Mouse (Mus musculus): Measurements from ENCODE around the gene Msmp. TPM values are rescaled to one million over a fixed set of nuclear protein-coding genes. Genes with fewer than 3 reads are reported as not detected.
A peak's percentile ranks its signal among the peaks of the same experiment; 100 is the strongest.
"Not testable (repeated sequence)": the region's sequence is repeated elsewhere in the genome, so short reads cannot be mapped to it uniquely, and the experiment has no call there.

The Msmp gene
- polyA plus RNA-seq, 1 experiment from 2014 or later = 2.1 TPM

- no peaks in the 10 kb centered on the region for H3K4me1 ChIP-seq
- 51% methylated on average over 3 of the region's 3 CpGs for WGBS
- no peaks in the 10 kb centered on the region for H3K36me3 ChIP-seq
- no peak overlapping the region for H3K4me3 ChIP-seq
- no peak overlapping the region for H3K4me2 ChIP-seq
- H3K27me3 ChIP-seq (replicated peaks) = no peaks in the 10 kb centered on the region
- no peak overlapping the region for H3K9ac ChIP-seq
- no peak overlapping the region for H3K27ac ChIP-seq (replicated peaks)
- H3K9me3 ChIP-seq = no peaks in the 10 kb centered on the region
- ATAC-seq (ENCODE audit: extremely low read depth, insufficient number of reproducible peaks, low FRiP score, low TSS enrichment) = no peak
Observed at GRCm38 (mm10) chr4:43613060-43613730, 28.9 kb upstream of the Msmp start.

DNA sequence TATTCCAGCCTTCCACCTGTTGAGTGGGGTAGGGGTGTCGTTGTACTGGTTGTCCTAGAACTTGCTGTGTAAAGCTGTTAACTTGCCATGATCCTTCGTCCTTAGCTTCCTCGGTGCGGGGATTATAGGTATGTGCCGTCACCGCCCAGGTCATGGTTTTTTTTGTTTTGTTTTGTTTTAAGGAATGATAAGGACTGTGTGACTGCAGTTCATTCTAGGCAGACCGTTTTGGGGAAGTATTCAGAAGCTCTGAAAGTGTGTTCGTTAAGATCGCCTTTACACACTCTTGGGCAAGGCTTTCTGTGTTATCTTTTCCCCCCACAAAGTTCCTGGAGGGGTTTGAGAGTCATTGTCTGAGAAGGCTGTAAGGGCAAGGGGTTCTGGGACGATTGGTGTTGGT lies 28.2 kb upstream of the Msmp start:
- H3K4me2 ChIP-seq = no peak overlapping the region
- H3K4me3 ChIP-seq = no peak overlapping the region
- no peaks in the 10 kb centered on the region for H3K36me3 ChIP-seq
- H3K9ac ChIP-seq = no peak overlapping the region
- no peaks in the 10 kb centered on the region for H3K9me3 ChIP-seq
- ATAC-seq (ENCODE audit: extremely low read depth, insufficient number of reproducible peaks, low FRiP score, low TSS enrichment) = no peak
- H3K27me3 ChIP-seq (replicated peaks) = no peaks in the 10 kb centered on the region
- H3K4me1 ChIP-seq = no peaks in the 10 kb centered on the region
- WGBS = 50% methylated on average over 10 of the region's 10 CpGs
- H3K27ac ChIP-seq (replicated peaks) = no peak overlapping the region

- Histone ChIP-seq H3K27me3 (replicated peaks) (no peaks in the 10 kb centered on the region), H3K36me3 (no peaks in the 10 kb centered on the region), H3K4me3 (no peak overlapping the region), H3K27ac (replicated peaks) (no peak overlapping the region), H3K9ac (0 out of 2 replicates have a peak overlapping the region, but pooled peaks have one; percentile 14), H3K4me2 (0 out of 2 replicates have a peak overlapping the region, but pooled peaks have one; percentile 5), H3K9me3 (no peaks in the 10 kb centered on the region), H3K4me1 (peaks cover 9% of the 10 kb centered on the region)
- WGBS = 39% methylated on average over 9 of the region's 9 CpGs
- ATAC-seq (ENCODE audit: extremely low read depth, insufficient number of reproducible peaks, low FRiP score, low TSS enrichment) = no peak
Observed at GRCm38 (mm10) chr4:43604751-43605685, 20.7 kb upstream of the Msmp start.

GRCm38 (mm10) chr4:43604099-43604498 lies 19.8 kb upstream of the Msmp start:
- Histone ChIP-seq H3K9me3 (no peaks in the 10 kb centered on the region), H3K4me1 (peaks cover 9% of the 10 kb centered on the region), H3K27ac (replicated peaks) (no peak overlapping the region), H3K4me2 (no peak overlapping the region), H3K4me3 (no peak overlapping the region), H3K9ac (no peak overlapping the region), H3K36me3 (no peaks in the 10 kb centered on the region), H3K27me3 (replicated peaks) (no peaks in the 10 kb centered on the region)
- ATAC-seq (ENCODE audit: extremely low read depth, insufficient number of reproducible peaks, low FRiP score, low TSS enrichment) = no peak
- 59% methylated on average over 3 of the region's 3 CpGs for WGBS

DNA sequence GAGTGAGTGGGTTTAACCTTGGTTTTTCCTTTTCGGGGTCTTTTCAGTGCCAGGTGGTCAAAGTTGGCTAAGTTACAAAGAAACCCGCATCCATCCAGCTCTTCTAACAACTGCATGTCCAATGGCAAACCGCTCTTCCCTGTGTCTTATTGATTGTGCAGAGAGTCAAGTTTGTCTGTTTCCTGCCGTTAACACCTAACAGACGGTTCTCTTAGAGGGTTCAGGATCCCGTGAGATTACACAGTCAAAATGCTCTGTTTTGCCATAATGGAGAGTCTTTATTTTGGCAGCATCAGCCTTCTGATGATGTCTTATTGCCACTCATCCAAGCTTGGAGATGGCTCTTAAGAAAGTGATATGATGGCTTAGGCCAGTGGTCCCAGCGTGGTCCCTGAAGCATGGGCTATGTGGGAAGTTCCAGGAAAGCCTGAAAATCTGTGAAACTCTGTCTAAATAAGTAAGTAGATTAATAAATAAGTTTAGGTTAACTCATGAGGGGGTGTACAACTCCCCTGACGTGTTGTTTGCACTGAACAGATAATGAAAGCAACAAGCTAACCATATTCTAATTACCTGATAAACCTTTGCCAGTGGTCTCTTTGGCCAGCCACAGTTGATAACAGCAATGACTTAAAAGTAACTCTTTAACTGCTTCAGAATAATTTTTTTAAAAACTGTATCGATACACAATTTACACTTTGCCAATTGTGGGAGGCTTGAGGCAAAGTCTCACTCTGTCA lies 16.1 kb upstream of the Msmp start:
- Histone ChIP-seq H3K4me2 (no peak overlapping the region), H3K4me1 (peaks cover 9% of the 10 kb centered on the region), H3K9me3 (no peaks in the 10 kb centered on the region), H3K27ac (replicated peaks) (no peak overlapping the region), H3K36me3 (no peaks in the 10 kb centered on the region), H3K4me3 (no peak overlapping the region), H3K27me3 (replicated peaks) (no peaks in the 10 kb centered on the region), H3K9ac (no peak overlapping the region)
- 66% methylated on average over 9 of the region's 9 CpGs for WGBS
- no peak for ATAC-seq (ENCODE audit: extremely low read depth, insufficient number of reproducible peaks, low FRiP score, low TSS enrichment)

GRCm38 (mm10) chr4:43598650-43599380 lies 14.5 kb upstream of the Msmp start:
- Histone ChIP-seq H3K9me3 (no peaks in the 10 kb centered on the region), H3K27me3 (replicated peaks) (no peaks in the 10 kb centered on the region), H3K4me2 (no peak overlapping the region), H3K4me1 (no peaks in the 10 kb centered on the region), H3K27ac (replicated peaks) (no peak overlapping the region), H3K4me3 (no peak overlapping the region), H3K9ac (no peak overlapping the region), H3K36me3 (no peaks in the 10 kb centered on the region)
- ATAC-seq (ENCODE audit: extremely low read depth, insufficient number of reproducible peaks, low FRiP score, low TSS enrichment) = no peak
- WGBS = 71% methylated on average over 7 of the region's 7 CpGs

DNA sequence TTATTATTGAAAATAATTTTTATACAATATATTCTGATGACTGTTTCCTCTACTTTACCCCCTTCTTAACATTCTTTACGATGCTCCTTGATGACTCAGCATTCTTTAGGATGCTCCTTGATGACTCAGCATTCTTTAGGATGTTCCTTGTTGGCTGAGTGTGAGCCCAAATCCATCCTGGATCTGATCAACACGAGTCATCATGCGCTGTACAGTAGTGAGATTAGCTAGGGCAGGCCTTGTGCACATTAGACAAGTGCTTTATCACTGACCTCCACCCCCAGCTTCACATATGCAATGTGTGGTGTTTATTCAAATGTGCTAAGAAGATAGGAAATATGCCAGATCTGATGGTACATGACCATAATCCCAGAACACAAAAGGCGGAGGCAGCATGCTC lies 13.9 kb upstream of the Msmp start:
- H3K9ac ChIP-seq = no peak overlapping the region
- H3K4me3 ChIP-seq = no peak overlapping the region
- WGBS = 77% methylated on average over 4 of the region's 4 CpGs
- no peaks in the 10 kb centered on the region for H3K4me1 ChIP-seq
- no peak overlapping the region for H3K27ac ChIP-seq (replicated peaks)
- H3K27me3 ChIP-seq (replicated peaks) = no peaks in the 10 kb centered on the region
- H3K36me3 ChIP-seq = no peaks in the 10 kb centered on the region
- ATAC-seq (ENCODE audit: extremely low read depth, insufficient number of reproducible peaks, low FRiP score, low TSS enrichment) = no peak
- no peak overlapping the region for H3K4me2 ChIP-seq
- H3K9me3 ChIP-seq = no peaks in the 10 kb centered on the region

GRCm38 (mm10) chr4:43596597-43596996 lies 12.3 kb upstream of the Msmp start:
- not testable (repeated sequence) for H3K27me3 ChIP-seq (replicated peaks); H3K4me2 ChIP-seq; H3K36me3 ChIP-seq; H3K27ac ChIP-seq (replicated peaks); H3K9me3 ChIP-seq; H3K4me3 ChIP-seq; H3K4me1 ChIP-seq; H3K9ac ChIP-seq; ATAC-seq (ENCODE audit: extremely low read depth, insufficient number of reproducible peaks, low FRiP score, low TSS enrichment)
- 68% methylated on average over 2 of the region's 2 CpGs for WGBS

- H3K27ac ChIP-seq (replicated peaks) = no peak overlapping the region
- no peak overlapping the region for H3K4me2 ChIP-seq
- 67% methylated on average over 3 of the region's 3 CpGs for WGBS
- no peaks in the 10 kb centered on the region for H3K9me3 ChIP-seq
- ATAC-seq (ENCODE audit: extremely low read depth, insufficient number of reproducible peaks, low FRiP score, low TSS enrichment) = no peak
- H3K36me3 ChIP-seq = no peaks in the 10 kb centered on the region
- no peak overlapping the region for H3K4me3 ChIP-seq
- no peaks in the 10 kb centered on the region for H3K27me3 ChIP-seq (replicated peaks)
- H3K9ac ChIP-seq = no peak overlapping the region
- H3K4me1 ChIP-seq = 0 out of 2 replicates have a peak, but pooled peaks cover under 1% of the 10 kb centered on the region
Observed at GRCm38 (mm10) chr4:43593453-43593852, 9.2 kb upstream of the Msmp start.

- H3K27ac ChIP-seq (replicated peaks) = no peak overlapping the region
- WGBS = 68% methylated on average over 3 of the region's 3 CpGs
- H3K4me3 ChIP-seq = no peak overlapping the region
- ATAC-seq (ENCODE audit: extremely low read depth, insufficient number of reproducible peaks, low FRiP score, low TSS enrichment) = no peak
- peaks cover 10% of the 10 kb centered on the region for H3K4me1 ChIP-seq
- no peaks in the 10 kb centered on the region for H3K9me3 ChIP-seq
- H3K36me3 ChIP-seq = no peaks in the 10 kb centered on the region
- no peak overlapping the region for H3K9ac ChIP-seq
- H3K4me2 ChIP-seq = no peak overlapping the region
- no peaks in the 10 kb centered on the region for H3K27me3 ChIP-seq (replicated peaks)
Observed at GRCm38 (mm10) chr4:43591961-43592360, 7.7 kb upstream of the Msmp start.

DNA sequence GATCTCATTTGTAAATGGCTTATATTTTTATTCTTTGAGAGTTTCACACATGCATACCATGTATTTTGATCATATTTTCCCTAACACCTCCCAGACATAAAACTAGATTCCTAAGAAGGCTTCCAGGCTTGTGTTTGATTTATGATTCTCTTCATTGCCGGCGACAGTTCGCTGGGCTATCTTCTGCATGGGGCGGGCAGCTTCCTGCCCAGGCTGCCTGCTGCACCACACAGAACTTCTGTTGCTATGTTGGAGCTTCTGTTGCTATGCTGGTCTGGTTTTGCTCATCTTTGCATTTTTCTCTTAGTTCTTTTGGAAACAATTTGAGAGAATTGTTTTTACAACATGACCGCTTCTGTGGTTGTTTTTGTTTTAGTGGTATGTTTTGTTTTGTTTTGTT lies 7.2 kb upstream of the Msmp start:
- no peak for ATAC-seq (ENCODE audit: extremely low read depth, insufficient number of reproducible peaks, low FRiP score, low TSS enrichment)
- Histone ChIP-seq H3K4me2 (no peak overlapping the region), H3K4me3 (no peak overlapping the region), H3K36me3 (no peaks in the 10 kb centered on the region), H3K9me3 (no peaks in the 10 kb centered on the region), H3K27ac (replicated peaks) (no peak overlapping the region), H3K9ac (no peak overlapping the region), H3K4me1 (peaks cover 10% of the 10 kb centered on the region), H3K27me3 (replicated peaks) (no peaks in the 10 kb centered on the region)
- 50% methylated on average over 5 of the region's 5 CpGs for WGBS
